Mouse (Mus musculus) spleen, adult 2 months (tissue): ENCODE measurements around the gene Cox15. TPM values are rescaled to one million over a fixed set of nuclear protein-coding genes. Genes with fewer than 3 reads are reported as not detected.

Source experiments
- DNase-seq, 2 experiments: peaks; one replicate each; pipeline versions ENCODE4 v3.0.0 to v3.0.0-alpha.2; 2012 to 2021; ENCODE audit warnings: low spot score in 2 of 2, low read depth in 1 of 2
- H3K27ac ChIP-seq: fragments of 200-500 bp; 2 replicates; pipeline ENCODE4 v1.5.1; 2012; ENCODE audit warnings: low read length, inconsistent platforms; ENCODE audit not compliant: insufficient read depth
- H3K27me3 ChIP-seq: fragments of 200-500 bp; 2 replicates; pipeline ENCODE4 v1.6.1; 2012; ENCODE audit warnings: mild to moderate bottlenecking, moderate library complexity, low read length, inconsistent platforms; ENCODE audit not compliant: control insufficient read depth, insufficient read depth
- H3K36me3 ChIP-seq: fragments of 200-500 bp; 2 replicates; pipeline ENCODE4 v1.6.1; 2012; ENCODE audit warnings: mild to moderate bottlenecking, low read length, inconsistent platforms; ENCODE audit not compliant: control insufficient read depth, insufficient read depth
- H3K4me1 ChIP-seq: fragments of 200-500 bp; 2 replicates; pipeline ENCODE4 v1.6.1; 2011; ENCODE audit warnings: inconsistent platforms; ENCODE audit not compliant: control insufficient read depth, insufficient read depth, insufficient read length
- H3K4me3 ChIP-seq: fragments of 200-500 bp; 2 replicates; pipeline ENCODE4 v1.5.1; 2011; ENCODE audit warnings: mild to moderate bottlenecking, inconsistent platforms; ENCODE audit not compliant: insufficient read depth, insufficient read length; ENCODE audit errors: extremely low read depth
- CTCF ChIP-seq: fragments of 200-500 bp; IDR thresholded peaks from 2 replicates; pipeline ENCODE4 v1.5.1; 2011; ENCODE audit warnings: mild to moderate bottlenecking, inconsistent platforms; ENCODE audit not compliant: insufficient read depth, insufficient read length, insufficient replicate concordance; ENCODE audit errors: extremely low read depth
- POLR2A ChIP-seq: fragments of 200-500 bp; IDR thresholded peaks from 2 replicates; pipeline ENCODE4 v1.6.1; 2011; ENCODE audit warnings: low read depth, low read length, inconsistent platforms
- WGBS: fragments of 180-500 bp; shearing (Covaris S2); methylation state at CpG from one replicate; pipeline ENCODE4 v1.1.7; 2018; 5-methylcytosine and 5-hydroxymethylcytosine counted together
- polyA plus RNA-seq: library from polyadenylated mRNA; depleted of rRNA; stranded (reverse); fragments of >200 nt; gene quantifications from 2 replicates; pipeline ENCODE4 v1.2.3, GENCODE M21; 2012

Gene Cox15
- polyA plus RNA-seq, 1 experiment = 7.4 TPM

GRCm38 (mm10) chr19:43761543-43762256, 8.9 kb upstream of the Cox15 start:
- Histone ChIP-seq H3K27ac (no peak overlapping the region), H3K4me1 (no peaks in the 10 kb centered on the region), H3K4me3 (no peak overlapping the region), H3K27me3 (no peaks in the 10 kb centered on the region), H3K36me3 (peaks cover 12% of the 10 kb centered on the region)
- no peak for DNase-seq
- TF ChIP-seq POLR2A = no peak

- Histone ChIP-seq H3K36me3 (peaks cover 11% of the 10 kb centered on the region), H3K4me1 (no peaks in the 10 kb centered on the region), H3K27me3 (no peaks in the 10 kb centered on the region), H3K27ac (no peak overlapping the region), H3K4me3 (no peak overlapping the region)
- TF ChIP-seq CTCF (peak; percentile 65; the same call in 1 of the 2 replicates), POLR2A (no peak)
- WGBS = 21% methylated on average over 6 of the region's 6 CpGs
- peak; percentile 66 to 73 for DNase-seq
Observed at GRCm38 (mm10) chr19:43760504-43760903, 7.7 kb upstream of the Cox15 start.

DNA sequence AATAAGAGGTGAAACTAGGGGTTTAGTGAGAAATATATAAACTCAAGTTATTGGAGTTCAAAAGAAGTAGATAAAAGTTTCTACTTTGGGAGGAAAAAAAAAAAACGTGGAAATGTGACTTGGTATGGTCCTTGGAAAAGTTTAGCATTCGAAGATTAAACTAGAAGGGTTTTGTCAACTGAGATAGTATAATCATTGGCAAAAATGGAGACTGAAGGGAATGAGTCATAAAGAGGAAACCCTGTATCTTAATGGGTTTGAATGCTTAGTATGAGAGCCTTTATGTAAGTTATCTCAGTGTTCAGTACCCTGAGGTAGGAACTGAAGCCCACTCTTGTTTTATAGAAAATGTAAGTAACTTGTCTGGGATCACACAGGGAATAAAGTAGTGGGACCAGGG, 2.1 kb upstream of the Cox15 start:
- Histone ChIP-seq H3K27ac (no peak overlapping the region), H3K27me3 (no peaks in the 10 kb centered on the region), H3K4me1 (no peaks in the 10 kb centered on the region; the same call in 1 of the 2 replicates), H3K4me3 (no peak overlapping the region), H3K36me3 (peaks cover 9% of the 10 kb centered on the region; the same call in 1 of the 2 replicates)
- DNase-seq = no peak
- 85% methylated on average over 2 of the region's 2 CpGs for WGBS
- no peak for TF ChIP-seq POLR2A
- no peak for TF ChIP-seq CTCF

- WGBS = 73% methylated on average over 2 of the region's 2 CpGs
- Histone ChIP-seq H3K27me3 (no peaks in the 10 kb centered on the region), H3K4me1 (no peaks in the 10 kb centered on the region; the same call in 1 of the 2 replicates), H3K4me3 (no peak overlapping the region), H3K27ac (no peak overlapping the region), H3K36me3 (peaks cover 6% of the 10 kb centered on the region; the same call in 1 of the 2 replicates)
- no peak for DNase-seq
- TF ChIP-seq CTCF (no peak), POLR2A (no peak)
Observed at GRCm38 (mm10) chr19:43754237-43754636, 1.4 kb upstream of the Cox15 start.

- peak; percentile 86; the same call in 1 of the 2 replicates for TF ChIP-seq CTCF
- TF ChIP-seq POLR2A = no peak
- peak overlapping the region; percentile 73 for H3K4me3 ChIP-seq
- no peaks in the 10 kb centered on the region; the same call in 1 of the 2 replicates for H3K4me1 ChIP-seq
- peak overlapping the region; percentile 98 for H3K27ac ChIP-seq
- peak; percentile 75 to 86 for DNase-seq
- WGBS = 1% methylated on average over 16 of the region's 24 CpGs
- H3K27me3 ChIP-seq = no peaks in the 10 kb centered on the region
- peaks cover 4% of the 10 kb centered on the region for H3K36me3 ChIP-seq
Observed at GRCm38 (mm10) chr19:43753226-43753835, 531 bp upstream of the Cox15 start.

GRCm38 (mm10) chr19:43750008-43750407, 2.8 kb downstream of the Cox15 start:
- H3K27ac ChIP-seq = no peak overlapping the region
- H3K4me1 ChIP-seq = no peaks in the 10 kb centered on the region; the same call in 1 of the 2 replicates
- TF ChIP-seq POLR2A (no peak), CTCF (no peak)
- no peak overlapping the region for H3K4me3 ChIP-seq
- H3K27me3 ChIP-seq = no peaks in the 10 kb centered on the region
- peaks cover 22% of the 10 kb centered on the region for H3K36me3 ChIP-seq
- DNase-seq = no peak
- 94% methylated on average over 2 of the region's 2 CpGs for WGBS

- 84% methylated on average over 4 of the region's 4 CpGs for WGBS
- H3K4me3 ChIP-seq = no peak overlapping the region
- no peak for DNase-seq
- peaks cover 34% of the 10 kb centered on the region for H3K36me3 ChIP-seq
- TF ChIP-seq CTCF (no peak), POLR2A (no peak)
- H3K4me1 ChIP-seq = no peaks in the 10 kb centered on the region
- H3K27ac ChIP-seq = no peak overlapping the region
- H3K27me3 ChIP-seq = no peaks in the 10 kb centered on the region
Observed at GRCm38 (mm10) chr19:43747877-43748276, 4.9 kb downstream of the Cox15 start.
